Comparison of ENCODE assay signal across 8 mouse cellular contexts in the genomic region with DNA sequence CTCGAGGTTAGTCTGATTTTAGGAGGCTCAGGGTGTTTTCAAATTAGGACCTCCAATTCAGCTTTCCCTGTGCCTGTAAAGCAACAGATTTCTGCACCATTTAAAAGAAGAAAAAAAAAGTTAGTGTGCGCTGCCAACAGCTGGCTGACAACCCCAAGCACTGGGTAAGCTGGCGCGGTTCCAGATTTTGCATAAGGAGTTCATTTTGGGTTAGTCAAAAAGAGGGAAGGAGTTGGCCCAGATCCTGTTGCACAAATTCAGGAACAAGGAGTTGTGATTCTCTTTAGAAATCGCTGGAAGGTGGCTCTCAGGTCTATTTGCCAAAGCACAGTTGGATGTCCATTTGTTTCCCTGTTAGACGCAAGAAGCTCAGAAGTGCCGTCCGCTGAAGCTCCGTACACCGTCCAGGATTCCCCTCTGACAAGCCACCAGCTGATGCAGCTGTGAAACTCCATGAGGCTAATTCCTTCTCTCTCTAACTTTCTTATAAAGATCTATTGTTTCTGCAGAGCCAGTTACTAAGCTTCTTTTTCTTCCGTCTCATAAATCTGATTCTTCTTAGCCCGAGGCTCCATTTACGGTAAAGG.
DNase-seq lines count a peak whose midpoint lies in the region; ATAC-seq and TF ChIP-seq lines count a peak whose summit lies in the region.

No protein-coding gene starts in this region.

- no peak for TF ChIP-seq EP300 in liver, postnatal 0 days (IDR thresholded peaks at IDR 0.05; ENCODE audit: low read depth)

- DNase-seq in layer of hippocampus, adult 11-12 months (ENCODE audit: low spot score), result peak; percentile 72
- no peak for DNase-seq in layer of hippocampus, adult 9-10 months (ENCODE audit: low spot score)
- peak; percentile 87 for DNase-seq in forebrain, postnatal 0 days
- DNase-seq in kidney, postnatal 10 days, result peak; percentile 81
- peak; percentile 36 for DNase-seq in liver, postnatal 0 days
- peak; percentile 81 for DNase-seq in right cerebral cortex, postnatal 4 days

- peak; percentile 78 for ATAC-seq in forebrain, postnatal 0 days
- ATAC-seq in liver, postnatal 0 days, result no peak
- no peak for ATAC-seq in megakaryocyte, adult 5-6 weeks (ENCODE audit: poor library complexity, severe bottlenecking)

- no peaks in the 10 kb centered on the region for H3K36me3 ChIP-seq in forebrain, postnatal 0 days (ENCODE audit: insufficient read depth)
- no peaks in the 10 kb centered on the region for H3K36me3 ChIP-seq in liver, postnatal 0 days (replicated peaks; ENCODE audit: insufficient read depth, low read length)

- H3K4me3 ChIP-seq in bone marrow macrophage, adult 2 months (ENCODE audit: insufficient read depth, low read length), result no peak overlapping the region
- H3K4me3 ChIP-seq in forebrain, postnatal 0 days (ENCODE audit: low read depth, low read length), result no peak overlapping the region
- H3K4me3 ChIP-seq in liver, postnatal 0 days (ENCODE audit: low read depth, low read length), result no peak overlapping the region

- no peak for TF ChIP-seq POLR2A in bone marrow macrophage, adult 2 months (IDR thresholded peaks at IDR 0.05; ENCODE audit: borderline replicate concordance, low read depth, low read length)

- no peak for TF ChIP-seq CTCF in bone marrow macrophage, adult 2 months (IDR thresholded peaks at IDR 0.05; ENCODE audit: low read depth, low read length)
- TF ChIP-seq CTCF in forebrain, postnatal 0 days (IDR thresholded peaks at IDR 0.05; ENCODE audit: low read depth), result no peak
- TF ChIP-seq CTCF in liver, postnatal 0 days (IDR thresholded peaks at IDR 0.05; ENCODE audit: low read depth), result no peak

- WGBS in forebrain, postnatal 0 days, result 21% methylated on average over 13 of the region's 13 CpGs
- 73% methylated on average over 13 of the region's 13 CpGs for WGBS in liver, postnatal 0 days (ENCODE audit: insufficient replicate concordance)

- H3K27me3 ChIP-seq in forebrain, postnatal 0 days (ENCODE audit: insufficient read depth, low read length), result no peaks in the 10 kb centered on the region
- H3K27me3 ChIP-seq in liver, postnatal 0 days (ENCODE audit: insufficient read depth, low read length), result no peaks in the 10 kb centered on the region

- H3K4me2 ChIP-seq in forebrain, postnatal 0 days (ENCODE audit: low read depth), result no peak overlapping the region
- H3K4me2 ChIP-seq in liver, postnatal 0 days (ENCODE audit: low read depth, low read length), result no peak overlapping the region

- H3K4me1 ChIP-seq in bone marrow macrophage, adult 2 months (ENCODE audit: control insufficient read depth, insufficient read depth, low read length), result peaks cover 36% of the 10 kb centered on the region
- peaks cover 5% of the 10 kb centered on the region; the same call in 1 of the 2 replicates for H3K4me1 ChIP-seq in forebrain, postnatal 0 days (ENCODE audit: insufficient read depth)
- H3K4me1 ChIP-seq in liver, postnatal 0 days (ENCODE audit: insufficient read depth), result peaks cover 8% of the 10 kb centered on the region

- H3K9ac ChIP-seq in forebrain, postnatal 0 days, result no peak overlapping the region
- no peak overlapping the region for H3K9ac ChIP-seq in liver, postnatal 0 days (replicated peaks)

- no peaks in the 10 kb centered on the region for H3K9me3 ChIP-seq in forebrain, postnatal 0 days (ENCODE audit: low read length)
- H3K9me3 ChIP-seq in liver, postnatal 0 days (ENCODE audit: low read length), result no peaks in the 10 kb centered on the region

- peak overlapping the region; percentile 38; the same call in 1 of the 2 replicates for H3K27ac ChIP-seq in bone marrow macrophage, adult 2 months (ENCODE audit: insufficient read depth, low read depth, low read length)
- no peak overlapping the region for H3K27ac ChIP-seq in forebrain, postnatal 0 days (ENCODE audit: low read depth, low read length)
- no peak overlapping the region for H3K27ac ChIP-seq in liver, postnatal 0 days (ENCODE audit: low read depth)
